Mouse (Mus musculus) limb, embryonic 10.5 days (tissue): Measurements from ENCODE around the gene Adamts7. TPM values are rescaled to one million over a fixed set of nuclear protein-coding genes. Genes with fewer than 3 reads are reported as not detected.

Experiments used
- DNase-seq: peaks from one replicate; pipeline ENCODE4 v3.0.0-alpha.2; 2017; ENCODE audit warnings: low spot score
- H3K27ac ChIP-seq: fragments of 300-500 bp; sonication (generic); 2 replicates; pipeline ENCODE4 v1.5.1; 2016; ENCODE audit warnings: mild to moderate bottlenecking
- H3K27me3 ChIP-seq: fragments of 300-500 bp; sonication (generic); 2 replicates; pipeline ENCODE4 v1.6.1; 2016; ENCODE audit warnings: low read depth, mild to moderate bottlenecking; ENCODE audit not compliant: poor library complexity, severe bottlenecking
- H3K36me3 ChIP-seq: fragments of 300-500 bp; sonication (generic); 2 replicates; pipeline ENCODE4 v1.6.1; 2016; ENCODE audit warnings: mild to moderate bottlenecking, moderate library complexity
- H3K4me1 ChIP-seq: fragments of 300-500 bp; sonication (generic); 2 replicates; pipeline ENCODE4 v1.6.1; 2016
- H3K4me3 ChIP-seq: fragments of 300-500 bp; sonication (generic); 2 replicates; pipeline ENCODE4 v1.5.1; 2016; ENCODE audit warnings: mild to moderate bottlenecking, moderate library complexity
- H3K9me3 ChIP-seq: fragments of 300-500 bp; sonication (generic); replicated peaks from 2 replicates; pipeline ENCODE4 v1.6.1; 2016; ENCODE audit warnings: mild to moderate bottlenecking
- WGBS: fragments of 180-500 bp; shearing (Covaris S2); methylation state at CpG from one replicate; pipeline ENCODE4 v1.1.7; 2016; 5-methylcytosine and 5-hydroxymethylcytosine counted together
- polyA plus RNA-seq: library from polyadenylated mRNA; unstranded; fragments of >200 nt; fragmentation: Nextera tagmentation; extraction: Ambion mirVana; gene quantifications from 2 replicates; pipeline ENCODE4 v1.2.1, GENCODE M21; 2016

The Adamts7 gene
- polyA plus RNA-seq, 1 experiment from 2014 or later, result 15.4 TPM

- Histone ChIP-seq H3K36me3 (peaks cover 27% of the 10 kb centered on the region), H3K27me3 (no peaks in the 10 kb centered on the region), H3K27ac (no peak overlapping the region), H3K9me3 (no peaks in the 10 kb centered on the region), H3K4me1 (no peaks in the 10 kb centered on the region), H3K4me3 (no peak overlapping the region)
- 88% methylated on average over 6 of the region's 6 CpGs for WGBS
- no peak for DNase-seq
These were observed 45.8 kb downstream of the Adamts7 start for GRCm38 (mm10) chr9:90208655-90209054.

GRCm38 (mm10) chr9:90213127-90213526, 50.3 kb downstream of the Adamts7 start:
- Histone ChIP-seq H3K4me1 (no peaks in the 10 kb centered on the region), H3K27me3 (no peaks in the 10 kb centered on the region), H3K27ac (no peak overlapping the region), H3K9me3 (no peaks in the 10 kb centered on the region), H3K4me3 (no peak overlapping the region), H3K36me3 (peaks cover 30% of the 10 kb centered on the region)
- WGBS, result 84% methylated on average over 3 of the region's 3 CpGs
- no peak for DNase-seq

- Histone ChIP-seq H3K27me3 (no peaks in the 10 kb centered on the region), H3K9me3 (no peaks in the 10 kb centered on the region), H3K4me3 (no peak overlapping the region), H3K4me1 (no peaks in the 10 kb centered on the region), H3K27ac (no peak overlapping the region), H3K36me3 (peaks cover 32% of the 10 kb centered on the region)
- 88% methylated on average over 11 of the region's 11 CpGs for WGBS
- DNase-seq, result no peak
These were observed 53.6 kb downstream of the Adamts7 start for GRCm38 (mm10) chr9:90216259-90217001.

GRCm38 (mm10) chr9:90217501-90217900, 54.6 kb downstream of the Adamts7 start:
- peaks cover 34% of the 10 kb centered on the region for H3K36me3 ChIP-seq
- H3K4me3 ChIP-seq, result no peak overlapping the region
- H3K9me3 ChIP-seq, result no peaks in the 10 kb centered on the region
- DNase-seq, result no peak
- H3K27me3 ChIP-seq, result no peaks in the 10 kb centered on the region
- WGBS, result 59% methylated on average over 4 of the region's 4 CpGs
- H3K27ac ChIP-seq, result no peak overlapping the region
- no peaks in the 10 kb centered on the region for H3K4me1 ChIP-seq

- Histone ChIP-seq H3K27me3 (no peaks in the 10 kb centered on the region), H3K36me3 (peaks cover 33% of the 10 kb centered on the region)
- 90% methylated on average over 3 of the region's 3 CpGs for WGBS
These were observed 59.4 kb downstream of the Adamts7 start for GRCm38 (mm10) chr9:90222275-90222674.

GRCm38 (mm10) chr9:90226081-90226741, 63.3 kb downstream of the Adamts7 start:
- Histone ChIP-seq H3K27me3 (no peaks in the 10 kb centered on the region), H3K4me1 (no peaks in the 10 kb centered on the region), H3K9me3 (no peaks in the 10 kb centered on the region), H3K4me3 (no peak overlapping the region), H3K27ac (peak overlapping the region; percentile 3; the same call in 1 of the 2 replicates), H3K36me3 (peaks cover 23% of the 10 kb centered on the region)
- 94% methylated on average over 21 of the region's 21 CpGs for WGBS
- no peak for DNase-seq

More at GRCm38 (mm10) chr9:90222275-90222674, 59.4 kb downstream of the Adamts7 start:
- H3K4me1 ChIP-seq, result no peaks in the 10 kb centered on the region
- DNase-seq, result no peak
- no peaks in the 10 kb centered on the region for H3K9me3 ChIP-seq
- no peak overlapping the region for H3K27ac ChIP-seq
- H3K4me3 ChIP-seq, result no peak overlapping the region

GRCm38 (mm10) chr9:90226742-90227096, 63.9 kb downstream of the Adamts7 start:
- no peaks in the 10 kb centered on the region for H3K4me1 ChIP-seq
- H3K9me3 ChIP-seq, result no peaks in the 10 kb centered on the region
- WGBS, result 91% methylated on average over 2 of the region's 2 CpGs
- peaks cover 23% of the 10 kb centered on the region for H3K36me3 ChIP-seq
- no peak overlapping the region for H3K27ac ChIP-seq
- no peak overlapping the region for H3K4me3 ChIP-seq
- DNase-seq, result no peak
- no peaks in the 10 kb centered on the region for H3K27me3 ChIP-seq

GRCm38 (mm10) chr9:90227171-90227570, 64.3 kb downstream of the Adamts7 start:
- Histone ChIP-seq H3K4me3 (no peak overlapping the region), H3K4me1 (no peaks in the 10 kb centered on the region), H3K9me3 (no peaks in the 10 kb centered on the region), H3K27ac (no peak overlapping the region), H3K36me3 (peaks cover 19% of the 10 kb centered on the region), H3K27me3 (no peaks in the 10 kb centered on the region)
- no peak for DNase-seq
- WGBS, result 81% methylated on average over 12 of the region's 12 CpGs

GRCm38 (mm10) chr9:90232781-90233690, 70.2 kb downstream of the Adamts7 start:
- Histone ChIP-seq H3K27me3 (no peaks in the 10 kb centered on the region), H3K36me3 (no peaks in the 10 kb centered on the region), H3K4me1 (no peaks in the 10 kb centered on the region), H3K27ac (no peak overlapping the region), H3K4me3 (no peak overlapping the region), H3K9me3 (no peaks in the 10 kb centered on the region)
- no peak for DNase-seq
- WGBS, result 89% methylated on average over 8 of the region's 8 CpGs

- 0 out of 2 replicates have a peak, but pooled peaks cover 2% of the 10 kb centered on the region for H3K36me3 ChIP-seq
- 93% methylated on average over 5 of the region's 5 CpGs for WGBS
- H3K4me3 ChIP-seq, result no peak overlapping the region
- H3K27ac ChIP-seq, result no peak overlapping the region
- H3K9me3 ChIP-seq, result no peaks in the 10 kb centered on the region
- no peaks in the 10 kb centered on the region for H3K4me1 ChIP-seq
- no peaks in the 10 kb centered on the region for H3K27me3 ChIP-seq
- no peak for DNase-seq
These were observed 71.1 kb downstream of the Adamts7 start for GRCm38 (mm10) chr9:90233906-90234419.

- H3K27ac ChIP-seq, result no peak overlapping the region
- 89% methylated on average over 5 of the region's 5 CpGs for WGBS
- no peak for DNase-seq
- no peak overlapping the region for H3K4me3 ChIP-seq
- H3K27me3 ChIP-seq, result no peaks in the 10 kb centered on the region
- no peaks in the 10 kb centered on the region for H3K9me3 ChIP-seq
- H3K4me1 ChIP-seq, result no peaks in the 10 kb centered on the region
- H3K36me3 ChIP-seq, result peaks cover 9% of the 10 kb centered on the region
These were observed 71.9 kb downstream of the Adamts7 start for GRCm38 (mm10) chr9:90234786-90235185.

GRCm38 (mm10) chr9:90235258-90235882, 72.5 kb downstream of the Adamts7 start:
- WGBS, result 89% methylated on average over 10 of the region's 10 CpGs
- no peak for DNase-seq

More at GRCm38 (mm10) chr9:90235258-90235882, 72.5 kb downstream of the Adamts7 start:
- H3K27me3 ChIP-seq, result no peaks in the 10 kb centered on the region
- no peaks in the 10 kb centered on the region for H3K9me3 ChIP-seq
- H3K27ac ChIP-seq, result no peak overlapping the region
- H3K4me3 ChIP-seq, result no peak overlapping the region
- H3K4me1 ChIP-seq, result no peaks in the 10 kb centered on the region
- peaks cover 9% of the 10 kb centered on the region for H3K36me3 ChIP-seq
